Mouse (Mus musculus) CD8-positive naive resting alpha-beta T cell, adult 2 months (primary cell): Measurements from ENCODE around the gene Cysrt1.
"Not testable (repeated sequence)": the region's sequence is repeated elsewhere in the genome, so short reads cannot be mapped to it uniquely, and the experiment has no call there.

Experiments
- DNase-seq, 2 experiments: peaks; one replicate each; pipeline ENCODE4 v3.0.0; 2022; ENCODE audit warnings: low read depth in 2 of 2, low spot score in 2 of 2

Cysrt1 gene

GRCm38 (mm10) chr2:25265897-25266656 lies 23.8 kb upstream of the Cysrt1 start:
- DNase-seq: no peak

DNA sequence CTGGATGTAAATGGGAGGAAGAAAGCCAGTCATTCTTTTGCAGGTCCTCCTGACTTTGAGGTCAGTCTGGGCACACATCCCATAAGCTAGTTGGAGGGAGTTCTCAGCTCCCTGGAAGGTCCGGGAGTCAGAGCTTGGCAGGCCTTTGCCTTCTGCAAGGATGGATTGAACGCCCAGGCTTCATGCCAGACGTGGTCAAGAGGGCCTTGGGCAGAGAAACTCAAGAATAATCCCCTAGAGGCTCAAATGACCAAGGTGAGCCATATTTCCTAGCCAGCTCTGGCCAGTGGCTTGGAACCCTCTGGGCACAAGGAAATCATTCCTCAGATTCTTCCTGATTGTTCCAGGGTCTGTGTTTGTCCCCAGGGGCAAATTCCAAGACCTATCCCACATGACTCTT lies 22.6 kb upstream of the Cysrt1 start:
- DNase-seq: no peak

GRCm38 (mm10) chr2:25264286-25264660 lies 22.0 kb upstream of the Cysrt1 start:
- DNase-seq: no peak

GRCm38 (mm10) chr2:25263623-25264285 lies 21.5 kb upstream of the Cysrt1 start:
- no peak for DNase-seq

- DNase-seq: peak; percentile 40 to 56
Measured at GRCm38 (mm10) chr2:25262795-25263622, 20.8 kb upstream of the Cysrt1 start.

DNA sequence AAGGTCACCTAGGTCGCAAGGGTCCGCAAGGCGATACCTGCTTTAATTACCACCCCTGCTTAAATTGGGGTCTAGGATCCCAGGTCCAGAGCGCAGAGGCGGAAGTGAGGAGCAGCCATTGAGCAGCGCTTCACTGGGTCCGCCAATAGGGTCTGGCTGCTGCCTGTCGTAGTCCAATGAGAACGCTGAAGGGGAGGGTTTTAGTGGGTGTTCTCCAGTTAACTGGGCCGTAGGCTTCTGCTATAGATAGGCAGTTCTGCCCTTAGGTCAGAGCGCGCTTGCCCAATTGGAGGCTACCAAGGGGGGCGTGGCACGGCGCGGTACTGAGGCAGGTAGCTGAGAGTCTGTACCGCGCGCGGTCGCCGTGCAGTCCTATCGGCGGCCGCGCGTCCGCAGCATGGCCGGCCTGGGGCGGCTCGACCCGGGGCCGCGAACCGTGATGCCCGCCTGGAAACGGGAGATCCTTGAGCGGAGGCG lies 20.1 kb upstream of the Cysrt1 start, which contains the start of gene Tprn:
TSS of gene Tprn (plus strand) at position 328 of the 477 bp plus-strand sequence.
- DNase-seq: peak; percentile 88 to 89

GRCm38 (mm10) chr2:25261870-25262269 lies 19.6 kb upstream of the Cysrt1 start:
- DNase-seq: no peak

GRCm38 (mm10) chr2:25258887-25259286 lies 16.6 kb upstream of the Cysrt1 start:
- peak in 1 of 2 experiments; percentile 31 for DNase-seq

- DNase-seq: not testable (repeated sequence)
Measured at GRCm38 (mm10) chr2:25257250-25257649, 15.0 kb upstream of the Cysrt1 start.

DNA sequence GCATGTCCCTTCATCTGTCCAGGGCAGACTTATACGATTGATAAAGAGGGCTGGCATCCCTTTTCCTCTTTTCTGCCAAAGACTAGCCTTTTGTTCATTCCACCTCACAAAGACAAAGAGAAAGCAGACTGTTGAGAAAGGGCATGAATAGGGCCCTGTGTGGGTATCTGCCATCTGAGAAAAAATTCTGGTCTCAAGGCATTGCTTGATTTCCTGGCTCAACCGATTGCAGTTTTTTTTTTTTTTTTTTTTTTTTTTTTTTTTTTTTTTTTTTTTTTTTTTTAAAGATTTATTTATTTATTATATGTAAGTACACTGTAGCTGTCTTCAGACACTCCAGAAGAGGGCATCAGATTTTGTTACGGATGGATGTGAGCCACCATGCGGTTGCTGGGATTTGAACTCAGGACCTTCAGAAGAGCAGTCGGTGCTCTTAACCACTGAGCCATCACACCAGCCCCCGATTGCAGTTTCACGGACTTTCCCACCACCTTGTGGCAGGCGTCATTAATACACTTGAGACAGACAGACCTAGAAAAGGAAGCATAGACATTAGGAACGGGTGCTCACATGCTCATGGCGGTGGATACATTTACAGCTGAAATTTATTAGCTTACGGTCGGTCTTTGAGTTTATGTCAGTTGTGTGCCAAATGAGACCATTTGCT lies 14.3 kb upstream of the Cysrt1 start:
- peak; percentile 60 to 76 for DNase-seq

DNA sequence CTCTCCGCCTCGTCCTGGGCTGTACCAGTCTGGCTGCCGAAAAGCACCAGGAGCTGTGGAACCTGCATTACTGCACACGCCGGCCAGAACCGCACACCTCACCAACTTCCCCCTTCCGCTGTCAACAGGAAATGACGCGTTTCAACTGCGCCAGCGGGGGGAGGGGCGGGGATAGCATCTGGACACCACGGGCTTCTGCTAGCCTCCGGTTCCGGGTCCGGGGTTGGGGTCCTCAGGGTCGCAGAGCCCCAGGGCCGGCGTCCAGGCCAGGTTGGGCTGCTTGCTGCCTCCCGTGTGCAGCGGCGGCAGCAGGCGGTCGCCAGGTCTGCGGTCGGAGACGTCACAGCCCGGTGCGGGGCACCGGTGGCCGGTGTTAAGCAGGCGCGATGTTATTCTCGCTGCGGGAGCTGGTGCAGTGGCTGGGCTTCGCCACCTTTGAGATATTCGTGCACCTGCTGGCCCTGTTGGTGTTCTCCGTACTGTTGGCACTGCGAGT lies 13.1 kb upstream of the Cysrt1 start, which contains the start of gene Tmem203:
TSS of gene Tmem203 (plus strand) at position 156 of the 496 bp plus-strand sequence.
- DNase-seq: peak; percentile 80 to 90

- no peak for DNase-seq
Measured at GRCm38 (mm10) chr2:25252331-25252730, 10.1 kb upstream of the Cysrt1 start.

- DNase-seq: no peak
Measured at GRCm38 (mm10) chr2:25246183-25247072, 4.2 kb upstream of the Cysrt1 start, which contains the start of gene AL732309.1. AL732309.1 (minus strand) TSS chr2:25246863.

- DNase-seq: no peak
Measured at GRCm38 (mm10) chr2:25244144-25244543, 1.9 kb upstream of the Cysrt1 start.

DNA sequence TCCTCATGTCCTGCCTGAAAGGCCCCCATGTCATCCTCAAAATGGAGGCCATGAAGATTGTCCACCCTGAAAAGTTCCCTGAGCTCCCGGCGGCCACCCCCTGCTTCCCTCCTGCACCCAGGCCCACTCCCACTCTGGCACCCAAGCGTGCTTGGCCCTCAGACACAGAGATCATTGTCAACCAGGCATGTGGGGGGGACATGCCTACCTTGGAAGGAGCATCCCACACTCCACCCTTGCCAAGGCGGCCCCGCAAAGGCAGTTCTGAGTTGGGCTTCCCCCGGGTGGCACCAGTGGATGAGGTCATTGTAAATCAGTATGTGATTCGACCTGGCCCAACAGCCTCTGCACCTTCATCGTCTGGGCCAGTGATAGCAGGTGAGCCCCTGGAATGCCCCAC lies 1.1 kb upstream of the Cysrt1 start:
- no peak for DNase-seq

- no peak for DNase-seq
Measured at GRCm38 (mm10) chr2:25241438-25241775, 845 bp downstream of the Cysrt1 start.

DNA sequence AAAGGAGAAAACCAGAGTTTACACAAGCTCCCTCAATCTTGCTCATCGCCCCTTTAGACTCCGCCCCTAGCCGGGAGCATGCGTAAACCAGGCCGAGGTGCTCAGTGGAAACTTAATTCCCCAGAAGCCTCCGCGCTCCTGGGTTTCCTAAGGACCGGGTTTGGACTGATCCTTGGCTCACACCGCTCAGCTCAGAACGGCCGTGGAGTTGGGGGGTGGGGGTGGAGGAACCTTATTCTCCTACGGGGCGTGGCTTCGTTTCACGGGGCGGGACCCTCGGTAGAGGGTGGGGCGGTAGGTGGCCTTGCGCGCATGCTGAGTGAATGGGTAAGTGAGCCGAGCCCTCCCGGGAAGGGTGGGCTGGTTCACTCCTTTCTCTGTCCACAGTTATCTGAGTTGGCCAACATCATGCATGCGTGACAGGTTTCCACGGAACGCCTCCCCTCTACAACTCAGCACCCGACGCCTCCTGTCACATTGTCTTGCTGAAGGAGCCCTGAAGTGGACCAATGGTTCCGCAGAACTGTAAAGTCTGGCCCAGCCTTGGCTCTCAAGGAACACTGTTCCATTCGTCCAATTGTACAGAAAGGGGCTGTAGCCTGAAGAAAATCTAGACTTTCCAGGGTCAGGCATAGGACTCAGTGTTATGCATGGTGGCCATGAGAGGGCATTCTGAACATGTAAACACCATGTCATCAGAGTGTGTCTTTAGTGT lies 1.4 kb downstream of the Cysrt1 start:
- peak in 1 of 2 experiments; percentile 38 for DNase-seq

DNA sequence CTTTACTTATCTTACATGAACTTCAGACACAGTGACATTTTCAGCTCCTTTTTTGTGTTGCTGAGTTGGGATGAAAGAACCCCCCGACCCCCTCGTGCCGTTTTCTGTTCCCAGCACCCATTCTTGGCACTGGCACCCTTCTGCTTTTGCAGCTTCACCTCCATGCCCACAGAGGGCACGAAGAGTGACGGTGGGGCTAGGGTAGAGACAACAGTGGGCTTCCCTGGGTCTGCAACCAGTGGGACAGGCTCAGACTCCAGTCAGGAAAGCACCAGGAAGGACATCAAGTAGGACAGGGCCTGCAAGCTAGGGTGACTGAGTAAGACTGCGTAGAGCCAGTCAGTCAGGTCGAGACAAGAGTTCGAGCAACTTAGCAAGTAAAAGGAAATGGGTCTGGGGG lies 1.9 kb downstream of the Cysrt1 start:
- no peak for DNase-seq

DNA sequence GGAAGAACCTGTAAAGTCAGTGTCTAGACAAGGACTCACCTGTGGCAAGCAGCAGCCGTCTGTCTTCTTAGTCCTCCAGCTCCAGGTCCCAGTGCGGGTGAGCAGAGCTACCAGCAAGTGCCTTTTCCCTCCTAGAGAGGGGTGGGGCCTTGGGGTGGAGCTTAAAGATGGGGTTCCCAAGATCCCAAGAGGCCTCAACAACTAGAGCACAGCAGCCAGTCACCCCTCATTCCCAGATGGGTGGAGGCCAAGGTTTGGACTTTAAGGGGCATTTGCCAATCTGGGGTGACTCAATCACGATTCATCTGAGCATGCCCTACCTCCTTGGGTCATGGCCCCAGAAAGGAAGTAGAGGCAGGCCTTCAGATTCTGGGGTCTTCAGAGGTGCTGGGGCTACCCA lies 2.5 kb downstream of the Cysrt1 start:
- DNase-seq: no peak
